Mouse (Mus musculus) erythroid progenitor cell, adult 5-6 weeks (primary cell): ENCODE results near the gene Ube2e2. TPM values are rescaled to one million over a fixed set of nuclear protein-coding genes. Genes with fewer than 3 reads are reported as not detected.
"Not testable (repeated sequence)": the region's sequence is repeated elsewhere in the genome, so short reads cannot be mapped to it uniquely, and the experiment has no call there.

Source experiments
- ATAC-seq: replicated peaks from 2 replicates; pipeline ENCODE4 v1.8.0; 2016; ENCODE audit warnings: moderate number of reproducible peaks, mild to moderate bottlenecking, moderate TSS enrichment, inconsistent platforms; ENCODE audit not compliant: poor library complexity, low FRiP score, severe bottlenecking
- total RNA-seq, 2 experiments: library from RNA; stranded (forward) in 1 of 2; stranded (reverse) in 1 of 2; fragments of 150-400 nt in 1 of 2; fragments of 186-747, 209-891 nt in 1 of 2; gene quantifications; 2 replicates each; pipeline versions ENCODE4 v1.2.3 to v1.2.4; 2015 to 2017; ENCODE audit warnings: low replicate concordance in 2 of 2

Gene Ube2e2
- total RNA-seq, 2 experiments from 2014 or later: not detected

GRCm38 (mm10) chr14:18649123-18649675 lies 244.9 kb downstream of the Ube2e2 start:
- ATAC-seq: no peak

DNA sequence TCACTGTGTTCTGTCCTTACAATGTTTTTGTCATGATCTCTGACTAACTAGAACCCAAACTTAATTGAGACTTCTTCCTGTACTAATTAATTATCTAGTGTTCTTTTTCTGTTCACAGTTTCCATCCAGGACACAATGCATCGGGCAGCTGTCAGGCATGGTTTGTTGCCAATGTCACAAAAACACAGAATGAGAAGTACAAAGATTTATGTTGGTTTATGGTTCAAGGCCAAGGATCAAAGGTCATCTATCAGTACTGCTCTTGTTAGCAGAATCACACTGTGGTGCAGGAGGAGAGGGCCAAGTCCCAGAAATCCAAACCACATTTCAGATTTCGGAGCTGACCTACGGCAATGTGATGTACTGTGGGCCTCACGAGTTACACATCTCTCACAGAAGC lies 252.4 kb downstream of the Ube2e2 start:
- ATAC-seq: no peak

GRCm38 (mm10) chr14:18638753-18639456 lies 255.2 kb downstream of the Ube2e2 start:
- ATAC-seq: no peak

GRCm38 (mm10) chr14:18637739-18638138 lies 256.3 kb downstream of the Ube2e2 start:
- ATAC-seq: no peak

- ATAC-seq: no peak
These were observed 265.9 kb downstream of the Ube2e2 start for GRCm38 (mm10) chr14:18628170-18628569.

DNA sequence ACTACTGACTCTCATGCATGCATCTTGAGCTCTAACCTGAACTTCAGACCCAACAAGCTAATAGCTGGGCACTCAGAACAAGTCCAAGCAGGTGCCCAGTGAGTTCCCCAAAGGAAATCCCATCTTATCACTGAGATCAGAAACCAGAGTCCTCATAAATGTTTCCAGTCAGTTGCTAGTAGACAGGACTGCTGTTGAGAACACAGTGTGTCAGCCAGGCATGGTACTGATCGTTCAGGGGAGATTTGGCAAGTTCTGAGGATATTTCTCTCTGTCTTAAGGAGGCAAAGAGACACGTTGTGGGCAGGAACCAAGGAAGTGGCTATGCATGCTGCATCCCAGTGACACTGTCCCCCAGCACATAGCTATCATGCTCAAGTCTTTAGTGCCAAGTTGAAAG lies 275.5 kb downstream of the Ube2e2 start:
- no peak for ATAC-seq

GRCm38 (mm10) chr14:18601927-18602326 lies 292.1 kb downstream of the Ube2e2 start:
- ATAC-seq: no peak

DNA sequence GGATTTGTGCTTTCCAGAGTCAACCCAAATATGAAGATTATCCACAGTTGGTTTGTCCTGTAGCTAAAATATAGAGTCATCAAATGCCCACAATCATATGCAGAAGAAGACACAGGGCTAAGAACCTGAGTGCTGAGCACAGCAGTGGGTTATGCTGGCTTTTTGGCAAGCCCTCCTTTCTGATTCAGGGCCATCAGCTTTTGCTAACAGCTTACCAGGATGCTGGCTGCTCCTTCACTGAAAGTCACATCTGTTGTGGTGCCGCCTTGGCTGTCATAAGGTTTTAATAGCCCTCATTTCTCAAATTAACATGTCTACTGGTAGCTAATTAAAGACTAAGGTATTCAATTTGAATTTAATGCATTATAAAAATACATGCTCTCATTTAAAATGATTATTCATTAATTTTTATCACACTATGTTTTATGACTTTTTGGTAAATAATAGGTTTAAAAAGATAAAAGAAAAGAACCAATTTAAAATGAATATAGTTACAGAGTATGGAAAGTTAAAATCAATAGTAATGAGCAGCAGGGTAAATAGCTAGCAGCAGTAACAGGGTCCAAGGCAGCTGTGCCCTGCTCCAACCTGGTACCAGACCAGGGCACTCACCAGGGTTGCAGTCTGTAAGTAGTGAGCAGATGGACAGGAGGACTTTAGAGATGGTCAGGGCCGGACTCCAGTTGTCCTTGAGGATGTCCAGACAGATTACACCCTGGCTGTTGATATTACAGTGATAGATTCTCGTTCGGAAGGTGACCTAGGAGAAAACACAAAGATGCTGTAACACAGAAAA lies 307.6 kb downstream of the Ube2e2 start:
- ATAC-seq: no peak

DNA sequence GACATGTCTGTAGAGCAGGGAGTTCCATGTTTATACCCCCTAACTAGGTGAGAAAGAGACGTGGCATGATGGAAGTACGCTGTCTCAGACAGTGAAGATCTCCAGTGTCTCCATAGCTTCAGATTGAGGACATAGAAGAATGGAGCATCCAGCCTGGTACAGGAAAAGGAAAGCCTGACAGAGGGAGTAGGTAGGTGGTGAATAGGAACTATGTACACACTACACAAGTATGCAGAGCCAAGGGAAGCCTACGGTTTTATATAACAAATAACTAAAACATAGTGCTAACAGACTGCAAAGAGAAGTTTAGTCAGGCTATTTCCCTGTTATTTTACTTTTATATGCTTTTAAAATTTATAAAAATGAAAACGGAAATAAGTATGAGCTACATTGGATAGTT lies 312.3 kb downstream of the Ube2e2 start:
- ATAC-seq: no peak

GRCm38 (mm10) chr14:18574756-18575155 lies 319.3 kb downstream of the Ube2e2 start:
- no peak for ATAC-seq

- ATAC-seq: no peak
These were observed 319.8 kb downstream of the Ube2e2 start for GRCm38 (mm10) chr14:18574130-18574721.

- ATAC-seq: no peak
These were observed 320.6 kb downstream of the Ube2e2 start for GRCm38 (mm10) chr14:18573286-18573956.

DNA sequence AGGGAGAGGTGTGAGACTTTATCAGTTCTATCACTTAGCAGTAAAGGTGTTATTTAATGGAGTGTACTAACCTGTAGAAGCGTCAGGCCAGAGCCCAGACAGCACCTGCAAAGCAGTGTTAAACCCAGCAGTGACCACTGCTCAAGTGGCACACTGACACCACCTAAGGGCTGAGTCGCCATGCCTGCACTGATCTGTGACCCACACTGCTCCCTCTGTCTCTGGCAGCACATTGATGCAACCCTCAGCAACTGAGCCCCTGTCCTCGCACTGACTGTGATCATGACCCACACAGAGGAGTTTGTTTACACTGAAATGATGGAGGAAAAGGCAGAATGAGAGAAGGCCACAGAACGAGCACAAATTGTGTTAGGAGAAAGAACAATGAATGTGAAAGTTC lies 321.2 kb downstream of the Ube2e2 start:
- no peak for ATAC-seq

- ATAC-seq: no peak
These were observed 324.5 kb downstream of the Ube2e2 start for GRCm38 (mm10) chr14:18569615-18570014.

DNA sequence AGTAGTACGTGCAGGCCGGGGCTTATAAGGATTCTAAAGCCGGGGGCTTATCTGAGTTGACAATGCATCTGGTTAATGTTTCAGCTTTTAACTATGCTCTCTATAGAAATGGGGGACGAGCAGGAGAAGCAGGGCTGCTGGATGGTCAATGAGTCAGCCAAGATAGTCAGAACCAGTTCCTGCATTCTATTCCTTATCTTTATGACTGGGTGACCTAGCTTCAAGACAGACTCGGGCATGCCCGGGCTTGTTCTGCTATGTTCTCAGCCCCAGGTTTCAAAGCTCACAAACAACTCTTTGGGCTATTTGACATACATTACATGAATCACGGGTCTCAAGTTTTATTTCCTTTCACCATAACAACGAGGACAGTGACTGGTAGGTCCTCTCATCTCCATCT lies 329.1 kb downstream of the Ube2e2 start:
- not testable (repeated sequence) for ATAC-seq

GRCm38 (mm10) chr14:18555287-18555686 lies 338.8 kb downstream of the Ube2e2 start:
- ATAC-seq: no peak

DNA sequence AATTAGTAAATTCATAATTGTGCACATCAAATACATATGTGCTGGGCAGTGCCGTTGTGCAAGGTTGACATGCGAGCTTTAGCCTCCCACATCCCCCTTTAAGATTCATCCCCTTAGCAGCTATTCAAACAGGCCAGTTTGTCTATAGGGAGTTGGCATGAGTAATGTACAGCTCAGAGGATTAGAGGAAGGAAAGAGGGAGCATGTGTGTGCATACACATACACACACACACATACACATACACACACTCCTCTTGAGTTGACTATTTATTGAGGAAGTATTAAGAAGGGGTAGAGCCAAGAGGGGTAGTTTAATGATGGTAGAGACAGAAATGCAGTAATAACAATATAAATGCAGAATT lies 339.5 kb downstream of the Ube2e2 start:
- no peak for ATAC-seq

- no peak for ATAC-seq
These were observed 340.0 kb downstream of the Ube2e2 start for GRCm38 (mm10) chr14:18553987-18554626.

DNA sequence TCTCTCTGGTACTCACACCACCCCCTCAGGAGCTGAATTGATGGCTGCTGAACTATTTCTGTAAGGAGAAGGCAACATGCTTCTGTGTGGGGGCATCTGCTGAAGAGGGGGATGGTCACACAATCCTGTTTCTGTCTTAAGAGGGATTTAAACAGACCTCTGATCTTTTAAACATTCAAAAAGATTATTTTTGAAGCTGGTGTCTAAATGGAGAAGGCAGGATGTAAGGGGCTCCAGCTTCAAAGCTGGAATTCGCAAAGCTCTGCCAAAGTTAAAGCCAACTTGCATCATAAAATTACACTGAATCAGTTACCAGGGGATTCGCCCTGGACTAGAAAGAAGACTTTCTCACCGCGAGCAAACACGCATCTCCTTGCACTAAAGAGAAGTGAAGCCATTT lies 346.5 kb downstream of the Ube2e2 start:
- no peak for ATAC-seq

- ATAC-seq: not testable (repeated sequence)
These were observed 355.0 kb downstream of the Ube2e2 start for GRCm38 (mm10) chr14:18539092-18539491.
